Mouse (Mus musculus) heart, postnatal 0 days (tissue): Measurements from ENCODE around the gene N4bp2.

Experiments
- CTCF ChIP-seq: IDR thresholded peaks from 2 replicates; pipeline ENCODE4 v1.5.1; 2016; ENCODE audit warnings: antibody characterized with exemption, control low read depth, low read depth
- EP300 ChIP-seq: IDR thresholded peaks from 2 replicates; pipeline ENCODE4 v1.6.1; 2016; ENCODE audit warnings: antibody characterized with exemption, low read depth

DNA sequence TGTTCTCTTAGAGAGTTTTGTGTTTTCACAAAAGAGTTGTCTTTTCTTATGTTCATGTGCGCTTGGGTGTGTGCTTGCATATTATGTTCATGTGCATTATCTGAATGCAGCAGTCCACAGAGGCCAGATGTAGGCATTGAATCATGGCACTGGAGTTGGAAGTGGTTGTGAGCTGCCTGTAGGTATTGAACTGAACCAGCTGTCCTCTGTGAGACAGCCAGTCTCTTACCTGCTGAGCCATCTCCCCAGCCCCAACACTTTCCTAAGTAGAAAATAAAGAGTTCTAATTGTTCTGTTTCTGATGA lies 32.6 kb downstream of the N4bp2 start:
- TF ChIP-seq CTCF: no peak
- no peak for TF ChIP-seq EP300
